9 mouse cellular contexts compared by ENCODE assay signal in the genomic region with DNA sequence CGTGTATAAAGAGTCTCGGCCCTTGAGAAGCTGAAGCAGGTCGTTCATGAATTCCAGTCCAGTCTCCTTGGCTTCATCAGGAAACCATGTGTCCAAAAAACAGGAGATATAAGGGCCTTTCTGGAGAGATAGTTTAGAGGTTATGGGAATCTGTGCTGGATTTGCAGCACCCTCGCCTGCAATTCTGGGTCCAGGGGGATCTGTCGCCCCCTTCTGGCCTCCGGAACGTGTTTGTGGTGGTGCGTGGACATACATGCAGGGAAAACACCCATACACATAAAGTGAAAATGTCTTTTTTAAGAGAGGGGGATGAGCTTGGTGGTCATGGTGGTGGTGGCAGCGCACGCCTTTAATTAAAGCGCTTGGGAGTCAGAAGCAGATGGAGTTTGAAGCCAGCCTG. TPM values are rescaled to one million over a fixed set of nuclear protein-coding genes. Genes with fewer than 3 reads are reported as not detected.
A peak's percentile ranks its signal among the peaks of the same experiment; 100 is the strongest.
DNase-seq lines count a peak whose midpoint lies in the region; ATAC-seq and TF ChIP-seq lines count a peak whose summit lies in the region.
"Had no signal": no experiment of that assay in that cellular context is flagged by ENCODE, and none has a peak within 500 bp of the region (broad histone marks: within the 10 kb centered on the region; RNA-seq: fewer than 3 reads in every experiment).

No protein-coding gene starts in this region.

- H3K4me3 ChIP-seq in lung, adult 2 months (replicated peaks; ENCODE audit: extremely low read depth, low read depth, low read length), result no peak overlapping the region
- H3K4me3 ChIP-seq in stomach, postnatal 0 days (ENCODE audit: low read depth, low read length), result no peak overlapping the region

- TF ChIP-seq EP300 in stomach, postnatal 0 days (optimal IDR thresholded peaks at IDR 0.05), result no peak

- H3K27me3 ChIP-seq in stomach, postnatal 0 days (ENCODE audit: control insufficient read depth, insufficient read depth, low read length), result no peaks in the 10 kb centered on the region
- H3K27me3 ChIP-seq: neural tube, embryonic 12.5 days had no signal

- TF ChIP-seq POLR2A in lung, adult 2 months (IDR thresholded peaks at IDR 0.05; ENCODE audit: borderline replicate concordance, extremely low read depth, low read depth, low read length), result no peak

- no peak overlapping the region for H3K9ac ChIP-seq in stomach, postnatal 0 days (ENCODE audit: low read length)

- ATAC-seq in stomach, postnatal 0 days (ENCODE audit: low FRiP score, low TSS enrichment), result no peak

- intact Hi-C loops in gastrocnemius, postnatal 14 days (cut with DNase I; ENCODE audit: low total_unique reads), result no loop called here

- H3K9me3 ChIP-seq in stomach, postnatal 0 days (ENCODE audit: control insufficient read depth, low read length), result no peaks in the 10 kb centered on the region
- H3K9me3 ChIP-seq: neural tube, embryonic 12.5 days had no signal

- no peak overlapping the region for H3K27ac ChIP-seq in stomach, postnatal 0 days (replicated peaks)
- H3K27ac ChIP-seq: neural tube, embryonic 12.5 days had no signal

- no peak overlapping the region for H3K4me2 ChIP-seq in stomach, postnatal 0 days (replicated peaks; ENCODE audit: low read depth)

- H3K4me1 ChIP-seq in lung, adult 2 months (ENCODE audit: control insufficient read depth, insufficient read depth, low read length), result peaks cover 22% of the 10 kb centered on the region
- peaks cover 2% of the 10 kb centered on the region; the same call in 1 of the 2 replicates for H3K4me1 ChIP-seq in stomach, postnatal 0 days (replicated peaks; ENCODE audit: control insufficient read depth, insufficient read depth)

- DNase-seq in adrenal gland, adult (ENCODE audit: inconsistent age in 2 of 2, low spot score in 1 of 2), result peak; percentile 23 to 50
- DNase-seq in adrenal gland, postnatal 25 days, result no peak
- DNase-seq in lung, adult 2 months, result no peak
- DNase-seq in lung, postnatal 14 days, result no peak
- DNase-seq in kidney, postnatal 4 days, result peak; percentile 50 to 56
- no peak for DNase-seq in stomach, postnatal 0 days (ENCODE audit: low spot score)
- no peak for DNase-seq in left cerebral cortex, adult 18-20 months (ENCODE audit: low spot score in 2 of 2)
- no peak for DNase-seq in gastrocnemius, postnatal 14 days

- TF ChIP-seq CTCF in lung, adult 2 months (IDR thresholded peaks at IDR 0.05; ENCODE audit: insufficient read depth, low read length), result 0 out of 2 replicates have a peak, but pooled peaks have one; percentile 18
- TF ChIP-seq CTCF in stomach, postnatal 0 days (IDR thresholded peaks at IDR 0.05; ENCODE audit: low read depth), result peak; percentile 58

- no peaks in the 10 kb centered on the region for H3K36me3 ChIP-seq in stomach, postnatal 0 days (ENCODE audit: control insufficient read depth, insufficient read depth, low read length)
- H3K36me3 ChIP-seq: neural tube, embryonic 12.5 days had no signal

- WGBS in lung, adult 2 months, result 81% methylated on average over 11 of the region's 11 CpGs
- 65% methylated on average over 11 of the region's 11 CpGs for WGBS in stomach, postnatal 0 days

RNA-seq across cellular contexts. Expression of gene Sbf1, which starts 1.0 kb away (rescaled TPM):
- 101 and 107 TPM in 2 replicates for total RNA-seq in adrenal gland, postnatal 25 days (2021)
- 188 and 208 TPM in 2 replicates for polyA plus RNA-seq in lung, adult 2 months (2012; rRNA removed)
- polyA plus RNA-seq in stomach, postnatal 0 days (2015; fragmentation: Nextera tagmentation; extraction: Ambion mirVana), result 27.6 and 31.9 TPM in 2 replicates
- 100 to 1,000 TPM; 204 to 220 TPM for total RNA-seq in left cerebral cortex, adult 18-20 months (2021)
- total RNA-seq in gastrocnemius, postnatal 14 days (2021), result 10 to 100 TPM; 51.2 to 51.5 TPM

RNA-seq across cellular contexts. Expression of gene Adm2, which starts 6.4 kb away (rescaled TPM):
- total RNA-seq in adrenal gland, postnatal 25 days (2021), result not detected in 2 replicates
- 0.14 and 0.75 TPM in 2 replicates for polyA plus RNA-seq in lung, adult 2 months (2012; rRNA removed)
- polyA plus RNA-seq in stomach, postnatal 0 days (2015; fragmentation: Nextera tagmentation; extraction: Ambion mirVana), result 0.44 and 0.47 TPM in 2 replicates
- not detected for total RNA-seq in left cerebral cortex, adult 18-20 months (2021)
- not detected for total RNA-seq in gastrocnemius, postnatal 14 days (2021)
- polyA plus RNA-seq: neural tube, embryonic 12.5 days had no signal

RNA-seq across cellular contexts. Expression of gene Miox, which starts 18.1 kb away (rescaled TPM):
- total RNA-seq in adrenal gland, postnatal 25 days (2021), result not detected in 2 replicates
- 0.24 and 1.2 TPM in 2 replicates for polyA plus RNA-seq in lung, adult 2 months (2012; rRNA removed)
- polyA plus RNA-seq in stomach, postnatal 0 days (2015; fragmentation: Nextera tagmentation; extraction: Ambion mirVana), result 0.17 TPM in 1 of 2 replicates, not detected in the other
- not detected for total RNA-seq in left cerebral cortex, adult 18-20 months (2021)
- total RNA-seq in gastrocnemius, postnatal 14 days (2021), result not detected
- polyA plus RNA-seq: neural tube, embryonic 12.5 days had no signal

RNA-seq across cellular contexts. Expression of gene Lmf2, which starts 39.3 kb away (rescaled TPM):
- 40.6 and 41.6 TPM in 2 replicates for total RNA-seq in adrenal gland, postnatal 25 days (2021)
- polyA plus RNA-seq in lung, adult 2 months (2012; rRNA removed), result 81.7 and 84.4 TPM in 2 replicates
- 24.3 and 24.4 TPM in 2 replicates for polyA plus RNA-seq in stomach, postnatal 0 days (2015; fragmentation: Nextera tagmentation; extraction: Ambion mirVana)
- 10 to 100 TPM; 17.8 to 21.2 TPM for total RNA-seq in left cerebral cortex, adult 18-20 months (2021)
- 10 to 100 TPM; 16.9 to 18.3 TPM for total RNA-seq in gastrocnemius, postnatal 14 days (2021)

RNA-seq across cellular contexts. Expression of gene Ncaph2, which starts 39.4 kb away (rescaled TPM):
- 67.8 and 88.4 TPM in 2 replicates for total RNA-seq in adrenal gland, postnatal 25 days (2021)
- polyA plus RNA-seq in lung, adult 2 months (2012; rRNA removed), result 105 and 117 TPM in 2 replicates
- polyA plus RNA-seq in stomach, postnatal 0 days (2015; fragmentation: Nextera tagmentation; extraction: Ambion mirVana), result 69.4 and 72.8 TPM in 2 replicates
- 100 to 1,000 TPM; 111 to 119 TPM for total RNA-seq in left cerebral cortex, adult 18-20 months (2021)
- 10 to 100 TPM; 39.0 to 40.8 TPM for total RNA-seq in gastrocnemius, postnatal 14 days (2021)

Comparison
In these comparisons a context has a peak if more than half of its experiments do, and no peak if none do; other contexts are left out.
1. DNase-seq: peak in adrenal gland, adult (2 of 2) and kidney, postnatal 4 days (2 of 2); none in adrenal gland, postnatal 25 days (single experiment), lung, adult 2 months (single experiment), lung, postnatal 14 days (single experiment), stomach, postnatal 0 days (single experiment), left cerebral cortex, adult 18-20 months (0 of 2) and gastrocnemius, postnatal 14 days (single experiment).